Mouse (Mus musculus) neural tube, embryonic 13.5 days (tissue): ENCODE measurements around the gene Shkbp1. TPM values are rescaled to one million over a fixed set of nuclear protein-coding genes. Genes with fewer than 3 reads are reported as not detected.

Experiments used
- ATAC-seq: fragments of 200-750 bp; cut with Nextera tagmentation; 2 replicates; pipeline ENCODE4 v1.8.0; 2017; ENCODE audit warnings: low read depth, mild to moderate bottlenecking, moderate TSS enrichment, moderate library complexity
- H3K27ac ChIP-seq: fragments of 300-500 bp; sonication (generic); replicated peaks from 2 replicates; pipeline ENCODE4 v1.5.1; 2015; ENCODE audit warnings: moderate library complexity, mild to moderate bottlenecking, inconsistent platforms
- H3K27me3 ChIP-seq: fragments of 300-500 bp; sonication (generic); 2 replicates; pipeline ENCODE4 v1.6.1; 2015; ENCODE audit warnings: mild to moderate bottlenecking, inconsistent platforms
- H3K36me3 ChIP-seq: fragments of 300-500 bp; sonication (generic); 2 replicates; pipeline ENCODE4 v1.6.1; 2015; ENCODE audit warnings: mild to moderate bottlenecking, inconsistent platforms
- H3K4me1 ChIP-seq: fragments of 300-500 bp; sonication (generic); replicated peaks from 2 replicates; pipeline ENCODE4 v1.6.1; 2015; ENCODE audit warnings: inconsistent platforms
- H3K4me2 ChIP-seq: fragments of 300-500 bp; sonication (generic); 2 replicates; pipeline ENCODE4 v1.6.1; 2015; ENCODE audit warnings: inconsistent platforms, mild to moderate bottlenecking, moderate library complexity
- H3K4me3 ChIP-seq: fragments of 300-500 bp; sonication (generic); 2 replicates; pipeline ENCODE4 v1.5.1; 2015; ENCODE audit warnings: mild to moderate bottlenecking, inconsistent platforms
- H3K9ac ChIP-seq: fragments of 300-500 bp; sonication (generic); 2 replicates; pipeline ENCODE4 v1.6.1; 2015; ENCODE audit warnings: moderate library complexity, mild to moderate bottlenecking, inconsistent platforms
- H3K9me3 ChIP-seq: fragments of 300-500 bp; sonication (generic); 2 replicates; pipeline ENCODE4 v1.6.1; 2016; ENCODE audit warnings: inconsistent platforms
- WGBS: fragments of 180-500 bp; shearing (Covaris S2); methylation state at CpG from one replicate; pipeline ENCODE4 v1.1.7; 2015; 5-methylcytosine and 5-hydroxymethylcytosine counted together
- polyA plus RNA-seq: library from polyadenylated mRNA; unstranded; fragments of >200 nt; fragmentation: Nextera tagmentation; extraction: Ambion mirVana; gene quantifications from 2 replicates; pipeline ENCODE4 v1.2.1, GENCODE M21; 2015

Gene Shkbp1
- polyA plus RNA-seq: 50.6 and 59.6 TPM in 2 replicates

GRCm38 (mm10) chr7:27355745-27356240, at the start of gene Shkbp1:
Gene Shkbp1, minus strand, starts transcription at chr7:27356019.
- Histone ChIP-seq H3K27ac (peak within 1 kb of the TSS; percentile 64), H3K4me1 (peaks cover 27% of the 10 kb centered on the region), H3K9me3 (no peaks in the 10 kb centered on the region), H3K27me3 (peaks cover 34% of the 10 kb centered on the region), H3K9ac (peak within 1 kb of the TSS; percentile 85), H3K36me3 (peaks cover 24% of the 10 kb centered on the region), H3K4me2 (peak within 1 kb of the TSS; percentile 78), H3K4me3 (peak within 1 kb of the TSS; percentile 69)
- WGBS: under 1% methylated on average over 34 of the region's 34 CpGs
- ATAC-seq: peak; percentile 93

- H3K4me1 ChIP-seq: peaks cover 15% of the 10 kb centered on the region
- ATAC-seq: no peak
- WGBS: 7% methylated on average over 75 of the region's 81 CpGs
- H3K9me3 ChIP-seq: 0 out of 2 replicates have a peak, but pooled peaks cover 4% of the 10 kb centered on the region
- no peak overlapping the region for H3K9ac ChIP-seq
- H3K4me2 ChIP-seq: peak overlapping the region; percentile 25; the same call in 1 of the 2 replicates
- no peak overlapping the region for H3K27ac ChIP-seq
- H3K4me3 ChIP-seq: peak overlapping the region; percentile 5; the same call in 1 of the 2 replicates
- H3K27me3 ChIP-seq: peaks cover 97% of the 10 kb centered on the region
- 0 out of 2 replicates have a peak, but pooled peaks cover 2% of the 10 kb centered on the region for H3K36me3 ChIP-seq
Measured at GRCm38 (mm10) chr7:27404203-27404942, 48.6 kb upstream of the Shkbp1 start.

- Histone ChIP-seq H3K27ac (no peak overlapping the region), H3K9me3 (0 out of 2 replicates have a peak, but pooled peaks cover 4% of the 10 kb centered on the region), H3K36me3 (0 out of 2 replicates have a peak, but pooled peaks cover 2% of the 10 kb centered on the region), H3K4me1 (no peaks in the 10 kb centered on the region), H3K4me2 (no peak overlapping the region), H3K27me3 (peaks cover 97% of the 10 kb centered on the region), H3K9ac (no peak overlapping the region), H3K4me3 (no peak overlapping the region)
- 8% methylated on average over 16 of the region's 16 CpGs for WGBS
- no peak for ATAC-seq
Measured at GRCm38 (mm10) chr7:27402675-27403074, 46.9 kb upstream of the Shkbp1 start.

GRCm38 (mm10) chr7:27400545-27400944, 44.7 kb upstream of the Shkbp1 start:
- Histone ChIP-seq H3K4me3 (no peak overlapping the region), H3K4me1 (peaks cover 14% of the 10 kb centered on the region), H3K9ac (no peak overlapping the region), H3K9me3 (0 out of 2 replicates have a peak, but pooled peaks cover 4% of the 10 kb centered on the region), H3K4me2 (no peak overlapping the region), H3K36me3 (no peaks in the 10 kb centered on the region), H3K27me3 (peaks cover 96% of the 10 kb centered on the region), H3K27ac (no peak overlapping the region)
- ATAC-seq: no peak
- WGBS: 72% methylated on average over 7 of the region's 7 CpGs

- no peaks in the 10 kb centered on the region for H3K9me3 ChIP-seq
- H3K27me3 ChIP-seq: peaks cover 97% of the 10 kb centered on the region
- H3K4me3 ChIP-seq: peak overlapping the region; percentile 49
- 19% methylated on average over 26 of the region's 26 CpGs for WGBS
- peak; percentile 20; the same call in 1 of the 2 replicates for ATAC-seq
- H3K4me1 ChIP-seq: peaks cover 16% of the 10 kb centered on the region
- H3K4me2 ChIP-seq: peak overlapping the region; percentile 75
- peak overlapping the region; percentile 68 for H3K9ac ChIP-seq
- H3K36me3 ChIP-seq: no peaks in the 10 kb centered on the region
- no peak overlapping the region for H3K27ac ChIP-seq
Measured at GRCm38 (mm10) chr7:27397048-27397949, 41.5 kb upstream of the Shkbp1 start.

GRCm38 (mm10) chr7:27396184-27397047, 40.6 kb upstream of the Shkbp1 start:
- Histone ChIP-seq H3K36me3 (peaks cover 1% of the 10 kb centered on the region; the same call in 1 of the 2 replicates), H3K9ac (peak overlapping the region; percentile 68), H3K9me3 (no peaks in the 10 kb centered on the region), H3K27ac (no peak overlapping the region), H3K4me2 (peak overlapping the region; percentile 75), H3K27me3 (peaks cover 97% of the 10 kb centered on the region), H3K4me1 (peaks cover 16% of the 10 kb centered on the region), H3K4me3 (peak overlapping the region; percentile 49)
- ATAC-seq: peak; percentile 25; the same call in 1 of the 2 replicates
- WGBS: 3% methylated on average over 23 of the region's 68 CpGs

- peaks cover 97% of the 10 kb centered on the region for H3K27me3 ChIP-seq
- no peak overlapping the region for H3K27ac ChIP-seq
- no peaks in the 10 kb centered on the region for H3K9me3 ChIP-seq
- H3K9ac ChIP-seq: peak overlapping the region; percentile 68
- H3K4me2 ChIP-seq: peak overlapping the region; percentile 75
- peaks cover 5% of the 10 kb centered on the region; the same call in 1 of the 2 replicates for H3K36me3 ChIP-seq
- H3K4me1 ChIP-seq: peaks cover 16% of the 10 kb centered on the region
- ATAC-seq: 0 out of 2 replicates have a peak, but pooled peaks have one; percentile 13
- 1% methylated on average over 22 of the region's 22 CpGs for WGBS
- H3K4me3 ChIP-seq: peak overlapping the region; percentile 49
Measured at GRCm38 (mm10) chr7:27395521-27396183, 39.8 kb upstream of the Shkbp1 start.

- Histone ChIP-seq H3K9ac (no peak overlapping the region), H3K4me2 (no peak overlapping the region), H3K36me3 (peaks cover 5% of the 10 kb centered on the region; the same call in 1 of the 2 replicates), H3K27ac (no peak overlapping the region), H3K4me3 (no peak overlapping the region), H3K27me3 (peaks cover 70% of the 10 kb centered on the region), H3K9me3 (no peaks in the 10 kb centered on the region), H3K4me1 (peaks cover 9% of the 10 kb centered on the region)
- 43% methylated on average over 16 of the region's 16 CpGs for WGBS
- no peak for ATAC-seq
Measured at GRCm38 (mm10) chr7:27391416-27391815, 35.6 kb upstream of the Shkbp1 start.

- Histone ChIP-seq H3K9ac (no peak overlapping the region), H3K27me3 (peaks cover 53% of the 10 kb centered on the region), H3K4me2 (no peak overlapping the region), H3K36me3 (peaks cover 5% of the 10 kb centered on the region; the same call in 1 of the 2 replicates), H3K4me3 (no peak overlapping the region), H3K27ac (no peak overlapping the region), H3K9me3 (no peaks in the 10 kb centered on the region), H3K4me1 (no peaks in the 10 kb centered on the region)
- 78% methylated on average over 6 of the region's 6 CpGs for WGBS
- no peak for ATAC-seq
Measured at GRCm38 (mm10) chr7:27389213-27389612, 33.4 kb upstream of the Shkbp1 start.

GRCm38 (mm10) chr7:27384731-27385130, 28.9 kb upstream of the Shkbp1 start:
- ATAC-seq: peak; percentile 23; the same call in 1 of the 2 replicates
- no peak overlapping the region for H3K27ac ChIP-seq
- H3K9me3 ChIP-seq: no peaks in the 10 kb centered on the region
- 33% methylated on average over 4 of the region's 4 CpGs for WGBS
- H3K27me3 ChIP-seq: peaks cover 28% of the 10 kb centered on the region
- no peak overlapping the region for H3K4me3 ChIP-seq
- H3K4me2 ChIP-seq: no peak overlapping the region
- H3K9ac ChIP-seq: no peak overlapping the region
- no peaks in the 10 kb centered on the region for H3K4me1 ChIP-seq
- H3K36me3 ChIP-seq: no peaks in the 10 kb centered on the region
